Mouse (Mus musculus) layer of hippocampus, adult 11-12 months (tissue): ENCODE measurements around the gene Lbhd1.

Experiments
- DNase-seq: peaks from one replicate; pipeline ENCODE4 v3.0.0; 2022; ENCODE audit warnings: low spot score

Gene Lbhd1

DNA sequence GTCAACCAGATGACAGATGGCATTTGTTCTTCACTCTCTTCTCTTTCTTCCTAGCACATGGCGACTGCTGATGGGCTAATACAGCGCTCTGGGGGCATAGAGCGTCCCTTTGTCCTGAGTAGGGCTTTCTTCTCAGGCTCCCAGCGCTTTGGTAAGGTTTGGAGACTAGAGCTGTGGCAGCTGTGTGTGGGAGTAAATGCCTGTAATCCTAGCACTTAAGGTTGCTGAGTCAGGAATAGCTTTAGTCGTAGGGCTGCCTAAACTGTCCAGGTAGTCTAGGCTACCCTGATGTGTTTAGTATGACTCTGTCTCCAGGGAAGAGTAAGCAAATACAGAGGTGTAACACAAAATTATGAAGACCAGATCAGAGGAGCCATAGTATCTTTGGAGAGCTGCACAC is 28.3 kb downstream of the Lbhd1 start:
- no peak for DNase-seq

GRCm38 (mm10) chr19:8914212-8914611 is 30.7 kb downstream of the Lbhd1 start:
- no peak for DNase-seq

GRCm38 (mm10) chr19:8919000-8919399 is 35.5 kb downstream of the Lbhd1 start:
- DNase-seq, result no peak

DNA sequence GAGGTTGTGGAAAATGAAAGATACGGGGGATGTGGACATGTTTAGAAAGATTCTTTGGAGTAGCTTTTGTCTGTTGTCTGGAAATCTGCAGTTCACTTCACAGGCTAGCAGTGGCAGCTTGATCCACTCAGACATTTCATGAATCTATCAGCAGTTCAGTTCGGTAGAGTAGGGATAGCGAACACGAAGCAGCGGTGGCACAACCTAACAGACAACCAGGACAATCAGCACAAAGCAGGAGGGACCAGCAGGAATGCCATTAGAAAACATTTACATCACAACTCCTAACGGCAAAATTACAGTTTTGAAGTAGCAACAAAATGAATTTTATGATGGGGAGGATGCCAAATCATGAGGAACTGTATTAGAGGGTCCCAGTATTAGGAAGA is 36.1 kb downstream of the Lbhd1 start:
- no peak for DNase-seq

GRCm38 (mm10) chr19:8920073-8920736 is 36.7 kb downstream of the Lbhd1 start, which contains the start of gene B3gat3:
TSS of gene B3gat3 (plus strand) at chr19:8920374.
- peak; percentile 95 for DNase-seq

GRCm38 (mm10) chr19:8920836-8921291 is 37.3 kb downstream of the Lbhd1 start:
- no peak for DNase-seq

DNA sequence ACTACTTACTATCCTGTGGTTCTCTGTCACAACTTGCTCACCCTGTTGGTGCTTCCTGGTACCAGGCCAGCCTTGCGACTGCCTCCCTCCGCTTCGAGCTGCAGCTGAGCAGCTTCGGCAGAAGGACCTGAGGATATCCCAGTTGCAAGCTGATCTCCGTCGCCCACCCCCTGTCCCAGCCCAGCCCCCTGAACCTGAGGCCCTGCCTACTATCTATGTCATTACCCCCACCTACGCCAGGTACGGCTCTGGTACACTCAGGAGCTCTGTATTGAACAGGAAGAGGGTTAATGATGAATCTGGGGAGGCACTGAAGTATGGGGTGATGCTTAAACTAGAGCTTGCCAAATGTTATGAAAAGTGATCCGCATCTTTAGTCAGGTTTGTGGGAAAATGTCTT is 38.2 kb downstream of the Lbhd1 start:
- no peak for DNase-seq

- no peak for DNase-seq
Observed at GRCm38 (mm10) chr19:8926766-8927165, 43.2 kb downstream of the Lbhd1 start.

DNA sequence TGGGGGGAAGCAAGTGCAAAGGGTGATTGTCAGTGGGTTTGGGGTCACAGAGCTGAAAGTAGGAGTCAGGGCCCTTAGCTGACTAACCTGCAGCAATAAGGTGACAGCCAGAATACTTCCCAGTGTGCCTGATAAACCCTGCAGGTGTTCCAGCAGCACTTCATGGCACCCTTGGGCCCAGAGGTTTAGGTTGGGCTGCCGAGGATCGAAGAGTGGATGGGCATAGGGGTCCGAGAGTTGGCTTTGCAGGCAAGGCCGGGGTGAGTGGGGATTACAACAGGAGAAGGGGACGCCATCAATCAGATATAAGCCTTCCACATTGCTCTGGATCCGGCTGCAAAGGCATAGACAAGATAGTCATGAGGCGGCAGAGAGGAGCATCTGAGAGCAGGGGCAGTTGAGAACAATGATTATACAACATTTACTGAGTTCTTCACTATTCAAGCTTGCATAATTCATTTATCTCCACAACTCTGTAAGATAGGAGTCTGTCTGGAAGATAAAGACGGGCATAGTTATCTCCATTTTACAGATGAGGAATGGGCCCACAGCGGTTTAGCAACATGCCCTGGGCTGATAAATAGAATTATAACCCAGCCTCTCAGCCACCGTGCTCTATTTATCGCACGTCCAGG is 44.5 kb downstream of the Lbhd1 start:
- DNase-seq, result no peak

DNA sequence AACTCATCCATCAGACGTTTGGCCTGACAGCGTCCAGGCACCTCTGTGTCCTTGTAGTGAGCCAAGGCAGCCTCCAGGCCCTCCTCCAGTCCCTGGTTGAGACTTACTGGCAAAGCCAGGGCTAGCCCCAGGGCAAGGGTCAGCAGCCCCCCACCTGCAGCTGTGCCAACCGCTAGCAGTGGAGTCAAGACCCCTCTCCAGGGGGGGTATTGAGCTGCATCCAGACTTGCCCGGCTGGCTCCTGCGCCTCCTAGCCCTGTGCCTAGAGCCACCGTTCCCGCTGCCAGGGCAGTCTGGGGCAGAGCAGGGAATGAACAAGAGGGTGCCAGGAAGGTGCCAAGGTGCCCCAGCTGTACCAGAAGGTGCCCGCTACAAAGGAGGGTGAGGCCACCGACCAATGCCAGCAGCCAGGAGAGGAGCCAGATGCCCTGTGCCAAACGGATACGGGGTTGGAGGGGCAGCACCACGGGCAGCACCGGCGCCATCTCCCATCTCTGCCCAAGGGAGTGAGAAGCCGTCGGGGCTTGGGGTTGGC is 45.2 kb downstream of the Lbhd1 start:
- DNase-seq, result no peak

DNA sequence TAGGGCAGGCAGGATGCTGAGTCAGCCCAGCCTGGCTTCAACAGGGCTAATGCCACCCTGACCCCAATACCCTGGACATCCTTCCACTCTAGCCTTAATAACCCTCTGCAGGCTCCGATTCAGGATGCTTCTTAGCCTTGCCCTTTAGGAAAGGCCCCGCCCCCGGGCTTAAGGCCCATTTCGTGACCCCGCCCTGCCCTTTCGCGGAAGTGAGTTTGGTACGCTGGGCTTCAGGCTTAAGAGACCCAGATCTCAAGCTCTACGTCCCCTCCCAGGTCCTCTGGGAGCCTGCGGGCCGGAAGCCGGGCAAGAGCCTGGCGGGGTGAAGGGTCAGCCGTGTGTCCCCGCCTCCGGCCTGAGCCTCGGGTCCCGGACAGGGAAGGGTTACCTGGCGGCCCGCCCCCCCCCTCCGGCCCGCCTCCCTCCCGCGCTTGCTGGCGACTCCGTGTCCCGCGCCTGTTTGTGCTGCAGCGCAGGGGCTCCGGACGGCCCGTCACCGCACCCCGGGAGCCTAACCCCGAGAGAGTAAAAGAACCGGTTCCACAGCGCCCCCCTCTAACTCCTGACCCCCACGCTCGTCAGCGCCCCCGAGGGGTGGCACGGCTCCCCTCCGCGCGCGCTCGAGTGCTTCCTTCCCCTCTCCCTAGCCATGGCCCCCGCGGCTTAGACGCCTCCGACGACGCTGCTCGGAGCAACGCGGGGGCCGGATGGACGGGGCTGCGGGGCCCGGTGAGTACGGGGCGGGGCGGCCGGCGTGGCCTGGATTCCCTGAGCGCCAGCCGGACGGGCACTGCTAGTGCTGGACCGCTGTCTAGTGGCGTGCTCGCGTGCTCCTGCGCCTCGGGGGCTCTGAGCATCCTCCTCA is 45.9 kb downstream of the Lbhd1 start, which contains the start of the genes Rom1 and Eml3:
Rom1 (minus strand) TSS at position 133 of the 865 bp plus-strand sequence.
Eml3 (plus strand) TSS at position 329 of the 865 bp plus-strand sequence.
- DNase-seq, result peak; percentile 77

- DNase-seq, result no peak
Observed at GRCm38 (mm10) chr19:8930117-8930516, 46.6 kb downstream of the Lbhd1 start.

GRCm38 (mm10) chr19:8930771-8931170 is 47.2 kb downstream of the Lbhd1 start:
- DNase-seq, result no peak

DNA sequence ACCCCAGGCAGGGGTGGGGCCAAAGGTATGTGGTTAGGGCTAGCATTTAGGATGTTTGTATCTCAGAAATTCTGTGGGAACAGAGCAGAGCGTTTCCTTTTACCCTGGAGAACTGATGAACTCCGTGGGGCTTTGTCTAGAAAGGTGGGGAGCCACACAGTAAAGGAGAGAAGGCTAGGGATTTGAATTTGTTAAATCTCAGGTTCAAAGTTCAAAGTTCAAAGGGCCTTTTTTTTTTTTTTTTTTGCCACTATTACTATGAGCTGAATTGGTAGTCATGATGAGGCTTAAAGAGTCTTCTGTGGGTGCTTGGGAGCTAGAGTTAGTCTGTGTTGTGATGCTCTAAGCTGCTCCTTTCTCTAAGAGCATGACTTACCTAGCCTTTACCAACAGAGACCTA is 53.2 kb downstream of the Lbhd1 start:
- DNase-seq, result no peak

DNA sequence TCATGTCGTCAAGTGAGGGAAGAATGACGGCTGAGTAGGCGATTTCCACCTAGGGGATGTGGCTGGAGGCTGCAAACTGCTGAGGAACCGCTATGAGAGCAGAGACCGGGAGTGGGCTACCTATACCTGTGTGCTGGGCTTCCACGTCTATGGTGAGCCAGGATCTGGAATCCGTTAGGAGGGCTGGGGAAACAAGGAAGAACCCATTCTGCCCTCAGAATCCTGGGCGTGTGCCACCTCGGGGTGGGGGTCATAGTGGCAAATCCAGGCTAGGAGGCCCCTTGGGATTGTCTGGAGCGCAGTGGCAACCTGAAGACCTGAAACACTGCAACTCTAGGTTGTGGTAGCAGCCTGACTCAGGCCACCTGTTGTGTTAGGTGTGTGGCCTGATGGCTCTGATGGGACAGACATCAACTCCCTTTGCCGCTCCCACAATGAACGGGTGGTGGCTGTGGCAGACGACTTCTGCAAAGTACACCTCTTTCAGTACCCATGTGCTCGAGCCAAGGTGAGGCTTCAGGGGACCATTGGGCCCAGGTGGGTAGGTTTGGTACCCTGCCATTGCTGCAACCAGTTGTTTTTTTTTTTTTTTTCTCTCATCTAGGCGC is 57.1 kb downstream of the Lbhd1 start:
- DNase-seq, result no peak

- DNase-seq, result no peak
Observed at GRCm38 (mm10) chr19:8941136-8941514, 57.6 kb downstream of the Lbhd1 start.

DNA sequence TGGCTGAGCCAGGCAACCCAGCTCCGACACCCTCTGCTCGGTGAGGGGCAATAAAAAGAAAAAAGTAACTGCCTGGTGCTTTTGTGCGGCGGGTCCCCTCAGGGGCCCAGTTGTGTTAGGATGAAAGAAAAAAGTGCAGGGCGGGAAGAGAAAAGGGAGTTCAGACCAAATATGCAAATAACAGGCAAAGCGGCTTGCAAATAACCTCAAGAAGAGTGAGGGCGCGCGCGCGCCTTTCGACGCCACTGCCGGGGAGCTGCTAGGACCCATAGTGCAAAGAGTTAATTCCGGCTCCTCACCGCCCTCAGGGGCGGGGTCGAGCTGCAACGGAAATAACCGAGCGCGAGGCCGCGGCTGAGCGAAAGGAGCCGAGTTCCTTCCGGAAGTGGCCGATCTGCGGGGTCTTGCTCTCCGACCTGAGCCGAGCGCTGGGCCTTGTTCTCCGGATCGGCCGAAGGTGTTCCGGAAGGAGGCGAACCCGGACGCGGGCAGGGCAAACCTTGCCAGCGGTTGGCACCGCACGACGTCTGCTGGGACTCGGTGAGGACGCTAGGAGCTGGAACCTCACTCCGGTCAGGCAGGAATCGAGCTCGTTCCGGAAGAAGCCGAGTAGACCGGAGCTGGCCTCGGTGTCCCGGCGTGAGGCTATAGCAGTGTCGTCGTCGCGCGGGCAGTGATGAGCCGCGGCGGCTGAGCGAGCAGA is 58.1 kb downstream of the Lbhd1 start, which contains the start of gene Mta2:
Mta2 (plus strand) TSS at position 361 of the 703 bp plus-strand sequence.
- DNase-seq, result peak; percentile 94
